Mouse (Mus musculus): ENCODE results near the gene Defb19.

GRCm38 (mm10) chr2:152570313-152570712 is 9.8 kb downstream of the Defb19 start:
- TF ChIP-seq CTCF (IDR thresholded peaks at IDR 0.05; ENCODE audit: low read depth) = no peak
- TF ChIP-seq EP300 (optimal IDR thresholded peaks at IDR 0.05) = no peak

Data from stomach, postnatal 0 days (tissue).